Mouse (Mus musculus): Measurements from ENCODE around the gene Abcc5.

- TF ChIP-seq GATA1 (IDR thresholded peaks at IDR 0.05; ENCODE audit: borderline replicate concordance, low read length): no peak
- TF ChIP-seq FLI1 (IDR thresholded peaks at IDR 0.05; ENCODE audit: low read length): no peak
Observed at GRCm38 (mm10) chr16:20354762-20355161, 71.4 kb downstream of the Abcc5 start.
